Mouse (Mus musculus) granulocyte monocyte progenitor cell, adult 5-6 weeks (primary cell): Measurements from ENCODE around the gene Gm17027. TPM values are rescaled to one million over a fixed set of nuclear protein-coding genes. Genes with fewer than 3 reads are reported as not detected.
"Not testable (repeated sequence)": the region's sequence is repeated elsewhere in the genome, so short reads cannot be mapped to it uniquely, and the experiment has no call there.

Source experiments
- ATAC-seq: replicated peaks from 2 replicates; pipeline ENCODE4 v1.8.0; 2016; ENCODE audit warnings: mild to moderate bottlenecking, moderate TSS enrichment, inconsistent platforms; ENCODE audit not compliant: poor library complexity, severe bottlenecking
- total RNA-seq, 2 experiments: library from RNA; stranded (forward) in 1 of 2; stranded (reverse) in 1 of 2; fragments of 200-712, 200-1000 nt in 1 of 2; fragments of >200 nt in 1 of 2; fragmentation: Nextera tagmentation in 1 of 2; gene quantifications; 2 replicates each; pipeline ENCODE4 v1.2.3; 2014 to 2017

Gm17027 gene
- total RNA-seq (2014; fragmentation: Nextera tagmentation) (not detected in 2 replicates), total RNA-seq (2017) (not detected in 2 replicates)

- not testable (repeated sequence) for ATAC-seq
These were observed at the start of gene Gm17027 for GRCm38 (mm10) chr14:42162522-42162921. Gene Gm17027, minus strand, starts transcription at chr14:42162622.

- ATAC-seq, result not testable (repeated sequence)
These were observed 28.3 kb upstream of the Gm17027 start, which contains the start of gene Gm3573 for GRCm38 (mm10) chr14:42190691-42191090. Gene Gm3573, minus strand, starts transcription at chr14:42190791.

GRCm38 (mm10) chr14:42183936-42184335 lies 21.5 kb upstream of the Gm17027 start:
- ATAC-seq, result not testable (repeated sequence)

DNA sequence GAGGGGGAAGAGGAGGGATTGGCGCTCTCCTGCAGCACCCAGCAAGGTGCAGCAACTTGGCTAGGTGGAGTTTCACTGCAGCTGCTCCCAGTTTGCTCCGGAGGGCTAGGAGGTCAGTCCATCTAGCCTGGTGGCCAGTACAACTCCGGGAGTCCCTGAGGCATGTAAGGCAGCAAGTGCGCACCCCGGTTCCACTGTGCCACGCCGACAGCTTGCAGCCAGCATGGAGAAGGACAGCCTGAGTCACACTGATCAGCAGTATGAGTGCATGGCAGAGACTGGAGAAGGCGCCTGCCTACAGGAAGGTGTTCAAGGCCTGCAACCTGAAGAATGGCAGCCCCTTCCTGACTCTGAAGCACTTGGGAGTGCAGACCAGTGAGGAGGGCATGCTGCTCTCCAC lies 27.9 kb downstream of the Gm17027 start:
- not testable (repeated sequence) for ATAC-seq

- ATAC-seq, result not testable (repeated sequence)
These were observed 28.6 kb downstream of the Gm17027 start for GRCm38 (mm10) chr14:42133806-42134205.

- not testable (repeated sequence) for ATAC-seq
These were observed 45.2 kb downstream of the Gm17027 start, which contains the start of gene Gm7951 for GRCm38 (mm10) chr14:42117269-42117668. Gene Gm7951, minus strand, starts transcription at chr14:42117369.

Other genes starting within 250 kb of the Gm17027 start
- gene 1700049E17Rik1, start 237.7 kb downstream of the Gm17027 start, total RNA-seq (2014; fragmentation: Nextera tagmentation), result not detected in 2 replicates
- not detected in 2 replicates for gene 1700049E17Rik1, start 237.7 kb downstream of the Gm17027 start, total RNA-seq (2017)
- gene 1700024B05Rik, start 218.6 kb downstream of the Gm17027 start, total RNA-seq (2014; fragmentation: Nextera tagmentation), result not detected in 2 replicates
- gene 1700024B05Rik, start 218.6 kb downstream of the Gm17027 start, total RNA-seq (2017), result not detected in 2 replicates
- gene Gm6401, start 194.7 kb downstream of the Gm17027 start, total RNA-seq (2014; fragmentation: Nextera tagmentation), result not detected in 2 replicates
- gene Gm6401, start 194.7 kb downstream of the Gm17027 start, total RNA-seq (2017), result not detected in 2 replicates
- gene Gm3543, start 179.3 kb downstream of the Gm17027 start, total RNA-seq (2014; fragmentation: Nextera tagmentation), result not detected in 2 replicates
- gene Gm3543, start 179.3 kb downstream of the Gm17027 start, total RNA-seq (2017), result not detected in 2 replicates
- not detected in 2 replicates for gene Gm7951, start 45.3 kb downstream of the Gm17027 start, total RNA-seq (2014; fragmentation: Nextera tagmentation)
- not detected in 2 replicates for gene Gm7951, start 45.3 kb downstream of the Gm17027 start, total RNA-seq (2017)
- not detected in 2 replicates for gene Gm3573, start 28.2 kb upstream of the Gm17027 start, total RNA-seq (2014; fragmentation: Nextera tagmentation)
- gene Gm3573, start 28.2 kb upstream of the Gm17027 start, total RNA-seq (2017), result not detected in 2 replicates
- not detected in 2 replicates for gene Gm17026, start 97.4 kb upstream of the Gm17027 start, total RNA-seq (2014; fragmentation: Nextera tagmentation)
- gene Gm17026, start 97.4 kb upstream of the Gm17027 start, total RNA-seq (2017), result not detected in 2 replicates
- not detected in 2 replicates for gene Gm9611, start 134.7 kb upstream of the Gm17027 start, total RNA-seq (2014; fragmentation: Nextera tagmentation)
- not detected in 2 replicates for gene Gm9611, start 134.7 kb upstream of the Gm17027 start, total RNA-seq (2017)
- not detected in 2 replicates for gene Gm7995, start 147.6 kb upstream of the Gm17027 start, total RNA-seq (2014; fragmentation: Nextera tagmentation)
- not detected in 2 replicates for gene Gm7995, start 147.6 kb upstream of the Gm17027 start, total RNA-seq (2017)